Mouse (Mus musculus) kidney, postnatal 0 days (tissue): ENCODE data around the gene Gusb. TPM values are rescaled to one million over a fixed set of nuclear protein-coding genes. Genes with fewer than 3 reads are reported as not detected.

Experiments used
- ATAC-seq: fragments of 200-750 bp; cut with Nextera tagmentation; replicated peaks from 2 replicates; pipeline ENCODE4 v1.8.0; 2017; ENCODE audit warnings: low read depth, moderate number of reproducible peaks, moderate TSS enrichment, moderate library complexity; ENCODE audit not compliant: low FRiP score
- DNase-seq: peaks from one replicate; pipeline ENCODE4 v3.0.0-alpha.2; 2016; ENCODE audit warnings: low spot score
- H3K27ac ChIP-seq: fragments of 300-500 bp; sonication (generic); 2 replicates; pipeline ENCODE4 v1.5.1; 2014; ENCODE audit warnings: mild to moderate bottlenecking
- H3K27me3 ChIP-seq: fragments of 300-500 bp; sonication (generic); 2 replicates; pipeline ENCODE4 v1.6.1; 2014; ENCODE audit warnings: low read length, mixed read lengths; ENCODE audit not compliant: insufficient read depth
- H3K36me3 ChIP-seq: fragments of 300-500 bp; sonication (generic); 2 replicates; pipeline ENCODE4 v1.6.1; 2014; ENCODE audit warnings: low read length, mixed read lengths; ENCODE audit not compliant: insufficient read depth
- H3K4me1 ChIP-seq: fragments of 300-500 bp; sonication (generic); replicated peaks from 2 replicates; pipeline ENCODE4 v1.6.1; 2014; ENCODE audit warnings: antibody characterized with exemption, low read length, mixed read lengths; ENCODE audit not compliant: insufficient read depth
- H3K4me2 ChIP-seq: fragments of 300-500 bp; sonication (generic); 2 replicates; pipeline ENCODE4 v1.6.1; 2014; ENCODE audit warnings: mild to moderate bottlenecking, low read length, moderate library complexity, mixed read lengths
- H3K4me3 ChIP-seq: fragments of 300-500 bp; sonication (generic); replicated peaks from 2 replicates; pipeline ENCODE4 v1.5.1; 2014; ENCODE audit warnings: low read depth, low read length
- H3K9ac ChIP-seq: fragments of 300-500 bp; sonication (generic); 2 replicates; pipeline ENCODE4 v1.6.1; 2014; ENCODE audit warnings: low read depth, low read length
- H3K9me3 ChIP-seq: fragments of 300-500 bp; sonication (generic); replicated peaks from 2 replicates; pipeline ENCODE4 v1.6.1; 2016; ENCODE audit warnings: low read length, inconsistent platforms, mixed read lengths
- CTCF ChIP-seq: IDR thresholded peaks from 2 replicates; pipeline ENCODE4 v1.5.1; 2016; ENCODE audit warnings: antibody characterized with exemption, low read depth, mild to moderate bottlenecking, moderate library complexity
- WGBS: fragments of 180-500 bp; shearing (Covaris S2); extraction: QIAGEN DNeasy Blood & Tissue Kit; methylation state at CpG from one replicate; pipeline ENCODE4 v1.1.7; 2014; 5-methylcytosine and 5-hydroxymethylcytosine counted together
- polyA plus RNA-seq: library from polyadenylated mRNA; unstranded; fragments of >200 nt; fragmentation: Nextera tagmentation; extraction: Ambion mirVana; gene quantifications from 2 replicates; pipeline ENCODE4 v1.2.1, GENCODE M21; 2015

Gene Gusb
- polyA plus RNA-seq, 1 experiment from 2014 or later: 52.7 TPM

DNA sequence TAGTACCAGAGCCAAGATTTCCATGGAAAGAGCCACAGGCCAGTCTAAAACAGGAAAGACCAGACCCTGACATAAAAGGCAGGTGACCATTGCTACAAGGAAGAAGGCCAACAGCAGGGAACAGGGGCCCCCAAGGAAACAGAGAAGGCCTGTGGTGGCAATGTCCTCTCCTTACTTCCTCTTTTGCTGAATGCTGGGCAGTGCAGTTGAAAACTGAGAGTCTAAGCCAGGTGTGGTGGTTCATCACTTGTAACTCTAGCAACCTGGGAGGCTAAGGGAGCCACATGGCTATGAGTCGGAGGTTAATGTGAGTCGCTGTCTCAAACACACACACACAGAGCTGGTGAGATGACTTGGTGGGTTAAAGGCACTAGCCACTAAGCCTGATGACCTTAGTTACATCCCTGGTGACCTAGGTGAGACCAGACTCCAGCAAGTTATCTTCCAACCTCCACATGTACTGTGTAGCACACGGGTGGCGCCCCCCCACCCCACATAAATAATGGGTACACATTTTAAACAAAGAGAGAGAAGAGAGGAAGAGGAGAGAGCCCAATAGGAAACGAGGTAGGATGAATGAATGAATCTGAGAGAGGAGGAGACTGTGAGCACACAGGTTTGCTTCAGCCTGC, 1.4 kb downstream of the Gusb start:
- Histone ChIP-seq H3K4me3 (no peak overlapping the region), H3K27ac (0 out of 2 replicates have a peak overlapping the region, but pooled peaks have one; percentile 79), H3K27me3 (no peaks in the 10 kb centered on the region), H3K4me2 (peak overlapping the region; percentile 84), H3K9me3 (no peaks in the 10 kb centered on the region), H3K4me1 (peaks cover 13% of the 10 kb centered on the region; the same call in 1 of the 2 replicates), H3K9ac (no peak overlapping the region), H3K36me3 (no peaks in the 10 kb centered on the region)
- TF ChIP-seq CTCF: no peak
- DNase-seq (no peak), ATAC-seq (no peak)
- WGBS: 48% methylated on average over 5 of the region's 5 CpGs

- Histone ChIP-seq H3K4me3 (no peak overlapping the region), H3K9ac (no peak overlapping the region), H3K9me3 (no peaks in the 10 kb centered on the region), H3K36me3 (no peaks in the 10 kb centered on the region), H3K4me2 (no peak overlapping the region), H3K4me1 (peaks cover 13% of the 10 kb centered on the region; the same call in 1 of the 2 replicates), H3K27ac (no peak overlapping the region), H3K27me3 (no peaks in the 10 kb centered on the region)
- TF ChIP-seq CTCF: no peak
- ATAC-seq (no peak), DNase-seq (no peak)
- 87% methylated on average over 12 of the region's 12 CpGs for WGBS
These were observed 2.1 kb downstream of the Gusb start for GRCm38 (mm10) chr5:130000735-130001134.

GRCm38 (mm10) chr5:129999097-129999496, 3.8 kb downstream of the Gusb start:
- no peak for ATAC-seq
- Histone ChIP-seq H3K27ac (no peak overlapping the region), H3K9me3 (no peaks in the 10 kb centered on the region), H3K27me3 (no peaks in the 10 kb centered on the region), H3K36me3 (0 out of 2 replicates have a peak, but pooled peaks cover 3% of the 10 kb centered on the region), H3K9ac (no peak overlapping the region), H3K4me3 (no peak overlapping the region), H3K4me1 (peaks cover 13% of the 10 kb centered on the region; the same call in 1 of the 2 replicates), H3K4me2 (no peak overlapping the region)
- WGBS: 28% methylated on average over 4 of the region's 4 CpGs
- DNase-seq: peak; percentile 81
- TF ChIP-seq CTCF: peak; percentile 88

DNA sequence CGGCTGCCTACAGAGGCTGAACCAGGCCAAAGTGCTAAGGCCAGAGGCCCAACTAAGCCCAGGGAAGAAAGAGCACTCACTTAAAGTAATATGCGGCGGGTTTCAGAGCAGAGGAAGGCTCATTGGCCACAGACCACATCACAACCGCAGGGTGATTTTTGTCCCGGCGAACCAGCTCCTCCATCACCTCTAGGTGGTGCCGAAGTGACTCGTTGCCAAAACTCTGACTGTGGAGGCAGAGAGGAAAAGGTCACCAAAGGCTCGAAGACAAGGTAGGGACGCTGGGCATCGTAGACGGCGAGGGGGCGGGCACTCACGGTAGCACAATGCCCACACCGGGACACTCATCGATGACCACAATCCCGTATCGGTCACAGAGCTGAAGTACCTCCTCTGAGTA, 5.1 kb downstream of the Gusb start:
- 73% methylated on average over 19 of the region's 19 CpGs for WGBS
- Histone ChIP-seq H3K9ac (no peak overlapping the region), H3K9me3 (no peaks in the 10 kb centered on the region), H3K4me2 (no peak overlapping the region), H3K27ac (no peak overlapping the region), H3K4me1 (peaks cover 8% of the 10 kb centered on the region; the same call in 1 of the 2 replicates), H3K36me3 (0 out of 2 replicates have a peak, but pooled peaks cover 3% of the 10 kb centered on the region), H3K4me3 (no peak overlapping the region), H3K27me3 (no peaks in the 10 kb centered on the region)
- TF ChIP-seq CTCF: peak; percentile 27; the same call in 1 of the 2 replicates
- DNase-seq: no peak
- ATAC-seq: no peak

GRCm38 (mm10) chr5:129994989-129995388, 7.9 kb downstream of the Gusb start:
- H3K9me3 ChIP-seq: no peaks in the 10 kb centered on the region
- H3K27me3 ChIP-seq: no peaks in the 10 kb centered on the region
- H3K4me1 ChIP-seq: no peaks in the 10 kb centered on the region
- TF ChIP-seq CTCF: no peak
- no peak overlapping the region for H3K9ac ChIP-seq
- no peak overlapping the region for H3K4me2 ChIP-seq
- WGBS: 92% methylated on average over 7 of the region's 7 CpGs
- no peak overlapping the region for H3K4me3 ChIP-seq
- no peak overlapping the region for H3K27ac ChIP-seq
- 0 out of 2 replicates have a peak, but pooled peaks cover 3% of the 10 kb centered on the region for H3K36me3 ChIP-seq
- DNase-seq (no peak), ATAC-seq (no peak)

GRCm38 (mm10) chr5:129993374-129993773, 9.5 kb downstream of the Gusb start:
- Histone ChIP-seq H3K27ac (no peak overlapping the region), H3K4me1 (no peaks in the 10 kb centered on the region), H3K36me3 (0 out of 2 replicates have a peak, but pooled peaks cover 3% of the 10 kb centered on the region), H3K27me3 (no peaks in the 10 kb centered on the region), H3K4me2 (no peak overlapping the region), H3K4me3 (no peak overlapping the region), H3K9me3 (no peaks in the 10 kb centered on the region), H3K9ac (no peak overlapping the region)
- DNase-seq (no peak), ATAC-seq (no peak)
- no peak for TF ChIP-seq CTCF
- 93% methylated on average over 14 of the region's 14 CpGs for WGBS
